Mouse (Mus musculus): Measurements from ENCODE around the gene F5.

F5 gene

DNA sequence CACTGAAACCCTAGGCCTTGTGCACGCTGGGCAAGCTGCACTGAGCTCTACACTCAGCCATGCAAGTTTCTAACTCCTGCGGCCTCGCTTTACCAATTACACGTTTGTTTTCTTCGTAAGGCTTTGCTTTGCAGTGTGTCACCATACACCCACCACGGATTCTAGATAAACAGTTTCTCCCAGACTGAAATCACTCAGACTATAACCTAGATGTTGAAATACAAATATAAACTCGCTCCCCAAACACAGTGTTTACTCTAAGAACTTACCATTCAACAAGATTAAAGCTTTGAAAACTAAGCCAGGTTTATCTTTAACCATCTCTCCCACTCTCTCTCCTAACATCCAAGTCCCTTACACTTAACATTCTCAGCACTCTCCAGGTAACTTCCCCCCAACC, 83.4 kb downstream of the F5 start:
- DNase-seq = no peak

GRCm38 (mm10) chr1:164236078-164236477, 84.4 kb downstream of the F5 start:
- DNase-seq = no peak

DNA sequence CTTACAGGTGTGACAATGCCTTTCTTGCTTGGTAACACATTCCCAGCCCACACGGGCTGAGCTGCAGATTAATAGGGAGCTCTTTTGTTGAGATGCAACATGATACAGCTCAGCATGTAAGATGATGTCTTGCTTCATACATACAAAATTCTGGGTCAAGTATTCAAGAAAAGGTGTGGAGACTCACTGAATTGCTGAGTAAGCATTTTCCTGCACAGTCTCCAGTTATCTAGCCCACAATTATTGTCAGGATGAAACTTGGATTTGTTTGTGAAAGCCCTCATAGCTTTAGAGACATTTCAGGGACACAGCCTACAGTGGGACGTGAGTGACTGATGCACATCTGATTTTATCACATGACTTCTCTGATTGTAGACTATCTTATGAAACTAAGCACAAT, 89.9 kb downstream of the F5 start:
- no peak for DNase-seq

DNA sequence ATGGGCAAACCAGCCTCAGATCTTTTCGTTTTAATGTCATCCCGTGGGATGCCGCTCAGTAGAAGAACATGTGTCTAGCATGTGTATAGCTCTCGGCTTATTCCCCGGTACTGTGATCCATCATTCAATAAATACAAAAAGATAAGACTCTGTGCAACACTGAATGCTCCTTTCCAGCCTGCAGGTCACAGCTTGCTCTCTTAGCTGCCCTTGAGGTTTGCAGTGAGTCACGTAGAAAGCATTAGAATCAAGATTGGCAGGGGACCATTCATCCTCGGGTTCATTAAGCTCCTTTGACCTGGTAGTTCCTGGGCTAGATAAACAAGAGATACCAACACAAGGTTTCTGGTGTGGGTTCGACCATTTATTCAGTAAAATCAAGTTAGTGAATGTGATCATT, 91.2 kb downstream of the F5 start:
- DNase-seq = no peak

DNA sequence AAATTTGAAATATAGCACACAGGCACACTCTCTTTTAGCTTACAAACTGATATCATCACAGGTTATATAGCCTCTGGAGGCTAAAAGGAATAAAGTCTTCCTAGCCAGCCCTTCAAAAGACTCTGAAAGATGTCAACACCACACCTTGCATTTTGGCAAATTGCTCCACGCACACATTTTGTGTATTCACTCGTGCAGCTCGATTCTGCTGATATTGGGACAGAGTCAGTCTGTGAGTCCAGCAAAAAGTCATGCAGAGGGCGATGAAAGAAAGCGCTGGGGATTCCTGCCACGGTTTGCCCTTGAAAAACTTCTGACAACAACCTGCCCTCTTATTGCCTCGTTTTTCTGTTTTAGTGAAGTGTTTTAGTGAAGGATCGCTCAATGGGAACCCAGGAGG, 95.8 kb downstream of the F5 start:
- no peak for DNase-seq

GRCm38 (mm10) chr1:164247971-164248370, 96.3 kb downstream of the F5 start:
- peak; percentile 33 for DNase-seq

GRCm38 (mm10) chr1:164248465-164249331, 97.1 kb downstream of the F5 start, which contains the start of gene Slc19a2:
Slc19a2 (plus strand) TSS chr1:164249046.
- DNase-seq = peak; percentile 98

DNA sequence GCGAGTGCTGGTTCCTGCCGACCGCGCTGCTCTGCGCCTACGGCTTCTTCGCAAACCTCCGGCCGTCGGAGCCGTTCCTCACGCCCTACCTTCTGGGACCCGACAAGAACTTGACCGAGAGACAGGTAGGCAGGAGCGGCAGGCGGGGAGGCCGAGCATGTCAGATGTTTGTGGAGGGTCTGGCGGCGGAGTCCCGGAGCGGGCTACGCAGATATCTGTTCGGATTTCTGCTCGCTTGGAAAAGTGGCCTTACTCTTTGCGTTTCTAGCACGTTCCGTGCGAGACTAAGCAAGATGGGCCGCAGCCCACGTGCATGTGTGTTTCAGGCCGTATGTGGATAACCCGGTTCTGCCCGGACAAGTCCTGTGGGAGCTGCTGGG, 97.7 kb downstream of the F5 start:
- DNase-seq = no peak

- peak; percentile 20 for DNase-seq
Measured at GRCm38 (mm10) chr1:164250391-164251150, 98.9 kb downstream of the F5 start.

GRCm38 (mm10) chr1:164251438-164251837, 99.8 kb downstream of the F5 start:
- DNase-seq = no peak

DNA sequence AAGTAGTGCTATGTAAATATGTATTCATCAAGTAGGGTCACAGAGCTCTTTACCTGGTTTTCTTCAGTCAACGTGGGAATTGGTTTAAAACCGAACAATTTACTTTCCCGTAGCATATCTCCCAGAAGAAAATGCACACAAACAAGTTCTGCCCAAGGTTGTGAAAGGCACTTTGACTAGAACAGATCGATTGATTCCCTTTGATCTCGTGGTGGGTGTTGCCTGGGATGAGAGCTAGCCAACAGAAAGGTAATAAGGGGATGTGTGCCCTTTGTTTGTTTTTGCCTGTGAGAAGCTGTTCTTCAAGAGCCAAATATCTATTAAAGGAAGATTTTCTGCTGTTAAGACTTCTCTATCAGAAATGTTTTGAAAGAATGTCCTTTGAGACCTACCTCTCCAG, 100.9 kb downstream of the F5 start:
- no peak for DNase-seq

GRCm38 (mm10) chr1:164254836-164255235, 103.2 kb downstream of the F5 start:
- no peak for DNase-seq

DNA sequence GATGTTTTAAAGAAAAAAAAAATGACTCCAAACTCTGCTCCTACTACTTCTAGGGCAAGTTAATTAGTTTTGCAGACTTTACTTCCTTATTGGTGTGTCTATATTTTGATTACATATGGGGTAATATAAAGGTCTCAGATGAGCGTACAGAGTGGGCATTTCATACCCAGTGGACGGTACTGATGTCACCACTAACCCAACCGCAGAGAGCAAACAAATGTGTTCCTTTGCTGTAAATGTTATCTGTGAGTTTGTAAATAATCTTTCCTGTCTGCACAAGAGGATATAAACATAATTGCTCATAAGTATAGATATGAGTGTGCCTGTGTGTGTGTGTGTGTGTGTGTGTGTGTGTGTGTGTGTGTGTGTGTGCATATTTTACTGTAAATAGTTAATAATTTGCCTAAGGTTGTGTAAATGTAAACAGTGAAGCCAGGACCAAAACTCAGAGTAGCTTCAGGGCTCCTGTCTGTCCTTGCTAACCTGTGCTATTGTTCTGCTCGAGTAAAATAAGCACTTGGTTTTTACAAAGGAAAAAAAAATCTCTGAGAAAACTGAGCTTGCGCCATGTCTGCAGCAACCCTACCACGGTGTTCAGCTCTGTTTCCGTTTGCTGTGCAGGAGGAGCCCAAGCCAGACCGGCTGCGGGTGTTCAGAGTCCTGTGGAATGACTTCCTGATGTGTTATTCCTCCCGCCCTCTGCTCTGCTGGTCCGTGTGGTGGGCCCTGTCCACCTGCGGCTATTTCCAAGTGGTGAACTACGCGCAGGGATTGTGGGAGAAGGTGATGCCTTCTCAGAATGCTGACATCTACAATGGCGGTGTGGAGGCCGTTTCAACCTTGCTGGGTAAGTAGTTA, 108.8 kb downstream of the F5 start:
- DNase-seq = no peak

- DNase-seq = no peak
Measured at GRCm38 (mm10) chr1:164261553-164261952, 109.9 kb downstream of the F5 start.

Measured in embryo, embryonic 11 days (tissue).